In the genomic region with DNA sequence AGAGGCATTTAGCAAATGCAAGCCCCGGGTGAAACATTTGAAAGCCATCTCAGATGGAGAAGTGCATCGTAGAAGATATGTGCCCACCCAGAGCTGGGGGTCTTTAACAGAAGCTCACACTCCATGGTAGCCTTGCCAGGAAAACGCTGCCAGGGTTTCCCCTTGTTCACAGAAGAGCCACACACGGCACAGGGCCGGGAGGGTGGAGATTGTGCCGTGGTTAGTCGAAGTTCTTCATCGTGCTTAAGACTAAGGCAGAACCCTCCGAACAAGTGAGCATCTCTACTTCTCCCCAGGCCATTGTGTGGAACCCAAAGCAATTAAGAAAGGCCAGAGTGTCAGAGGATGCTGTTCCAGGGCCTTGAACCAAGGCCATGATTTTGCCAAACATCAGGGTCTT, we compare ENCODE assay signal across 9 mouse cellular contexts.
A peak's percentile ranks its signal among the peaks of the same experiment; 100 is the strongest.
DNase-seq lines count a peak whose midpoint lies in the region; ATAC-seq lines count a peak whose summit lies in the region.
"Had no signal": no experiment of that assay in that cellular context is flagged by ENCODE, and none has a peak within 500 bp of the region (broad histone marks: within the 10 kb centered on the region; RNA-seq: fewer than 3 reads in every experiment).

No protein-coding gene starts in this region.

- no peak overlapping the region for H3K27ac ChIP-seq in embryonic facial prominence, embryonic 15.5 days (replicated peaks)
- H3K27ac ChIP-seq in midbrain, embryonic 15.5 days: peak overlapping the region; percentile 39

- H3K4me3 ChIP-seq in embryonic facial prominence, embryonic 15.5 days (replicated peaks): peak overlapping the region; percentile 93
- peak overlapping the region; percentile 82 for H3K4me3 ChIP-seq in midbrain, embryonic 15.5 days

- 58% methylated on average over 9 of the region's 9 CpGs for WGBS in embryonic facial prominence, embryonic 15.5 days
- WGBS in midbrain, embryonic 15.5 days: 61% methylated on average over 9 of the region's 9 CpGs

- ATAC-seq in cerebellum, adult (ENCODE audit: insufficient number of reproducible peaks, low FRiP score, low TSS enrichment): no peak
- no peak for ATAC-seq in embryonic facial prominence, embryonic 15.5 days (ENCODE audit: insufficient number of reproducible peaks, low FRiP score, low TSS enrichment, low read depth)
- ATAC-seq in midbrain, embryonic 15.5 days (replicated peaks): no peak
- ATAC-seq in megakaryocyte-erythroid progenitor cell, adult 5-6 weeks (replicated peaks; ENCODE audit: low FRiP score, low TSS enrichment, poor library complexity, severe bottlenecking): no peak

- H3K4me1 ChIP-seq in embryonic facial prominence, embryonic 15.5 days: peaks cover 65% of the 10 kb centered on the region
- H3K4me1 ChIP-seq in midbrain, embryonic 15.5 days: peaks cover 74% of the 10 kb centered on the region

- peaks cover 8% of the 10 kb centered on the region; the same call in 1 of the 2 replicates for H3K36me3 ChIP-seq in embryonic facial prominence, embryonic 15.5 days
- H3K36me3 ChIP-seq in midbrain, embryonic 15.5 days (replicated peaks): no peaks in the 10 kb centered on the region

- peak; percentile 69 to 71 for DNase-seq in cerebellum, postnatal 14 days
- peak; percentile 31 for DNase-seq in left cerebral cortex, postnatal 4 days
- no peak for DNase-seq in left cerebral cortex, adult 11 months (ENCODE audit: low spot score)
- DNase-seq in left cerebral cortex, adult 8-10 months (ENCODE audit: low spot score in 2 of 2): no peak
- DNase-seq: B cell, adult 2 months had no signal

- intact Hi-C loops in left cerebral cortex, postnatal 4 days (cut with DNase I): no loop called here

- H3K9me3 ChIP-seq in embryonic facial prominence, embryonic 15.5 days (replicated peaks): no peaks in the 10 kb centered on the region
- no peaks in the 10 kb centered on the region for H3K9me3 ChIP-seq in midbrain, embryonic 15.5 days

- H3K27me3 ChIP-seq in embryonic facial prominence, embryonic 15.5 days: no peaks in the 10 kb centered on the region
- H3K27me3 ChIP-seq in midbrain, embryonic 15.5 days (replicated peaks): peaks cover 18% of the 10 kb centered on the region

- H3K4me2 ChIP-seq in embryonic facial prominence, embryonic 15.5 days (replicated peaks): peak overlapping the region; percentile 81
- peak overlapping the region; percentile 66 for H3K4me2 ChIP-seq in midbrain, embryonic 15.5 days

- H3K9ac ChIP-seq in embryonic facial prominence, embryonic 15.5 days: no peak overlapping the region; the same call in 1 of the 2 replicates
- H3K9ac ChIP-seq in midbrain, embryonic 15.5 days: peak overlapping the region; percentile 41

Comparison
In these comparisons a context has a peak if more than half of its experiments do, and no peak if none do; other contexts are left out.
1. DNase-seq: peak in cerebellum, postnatal 14 days (2 of 2) and left cerebral cortex, postnatal 4 days (single experiment); none in left cerebral cortex, adult 11 months (single experiment) and left cerebral cortex, adult 8-10 months (0 of 2).